Mouse (Mus musculus): ENCODE data around the gene Phldb2.

GRCm38 (mm10) chr16:45792781-45793180 lies 160.6 kb downstream of the Phldb2 start:
- TF ChIP-seq POLR2A (IDR thresholded peaks at IDR 0.05; ENCODE audit: low read depth, low read length) (no peak), CTCF (conservative IDR thresholded peaks at IDR 0.05 in 1 of 2, IDR thresholded peaks at IDR 0.05 in 1 of 2; ENCODE audit: low read depth in 2 of 2, low read length in 2 of 2) (no peak), ELF1 (IDR thresholded peaks at IDR 0.05; ENCODE audit: low read depth, low read length) (no peak)
